Mouse (Mus musculus) neural tube, embryonic 15.5 days (tissue): ENCODE data around the gene Tmem214. TPM values are rescaled to one million over a fixed set of nuclear protein-coding genes. Genes with fewer than 3 reads are reported as not detected.
"Not testable (repeated sequence)": the region's sequence is repeated elsewhere in the genome, so short reads cannot be mapped to it uniquely, and the experiment has no call there.

ENCODE experiments used
- ATAC-seq: fragments of 200-750 bp; cut with Nextera tagmentation; 2 replicates; pipeline ENCODE4 v1.8.0; 2017; ENCODE audit warnings: mild to moderate bottlenecking, moderate TSS enrichment, moderate library complexity; ENCODE audit not compliant: low FRiP score
- H3K27ac ChIP-seq: fragments of 300-500 bp; sonication (generic); replicated peaks from 2 replicates; pipeline ENCODE4 v1.5.1; 2015; ENCODE audit warnings: mild to moderate bottlenecking, inconsistent platforms
- H3K27me3 ChIP-seq: fragments of 300-500 bp; sonication (generic); replicated peaks from 2 replicates; pipeline ENCODE4 v1.6.1; 2015; ENCODE audit warnings: inconsistent platforms
- H3K36me3 ChIP-seq: fragments of 300-500 bp; sonication (generic); 2 replicates; pipeline ENCODE4 v1.6.1; 2015; ENCODE audit warnings: inconsistent platforms
- H3K4me1 ChIP-seq: fragments of 300-500 bp; sonication (generic); 2 replicates; pipeline ENCODE4 v1.6.1; 2015; ENCODE audit warnings: inconsistent platforms
- H3K4me2 ChIP-seq: fragments of 300-500 bp; sonication (generic); 2 replicates; pipeline ENCODE4 v1.6.1; 2015; ENCODE audit warnings: inconsistent platforms, mild to moderate bottlenecking, moderate library complexity
- H3K4me3 ChIP-seq: fragments of 300-500 bp; sonication (generic); replicated peaks from 2 replicates; pipeline ENCODE4 v1.5.1; 2015; ENCODE audit warnings: mild to moderate bottlenecking, inconsistent platforms
- H3K9ac ChIP-seq: fragments of 300-500 bp; sonication (generic); replicated peaks from 2 replicates; pipeline ENCODE4 v1.6.1; 2015; ENCODE audit warnings: mild to moderate bottlenecking, inconsistent platforms
- H3K9me3 ChIP-seq: fragments of 300-500 bp; sonication (generic); replicated peaks from 2 replicates; pipeline ENCODE4 v1.6.1; 2016; ENCODE audit warnings: inconsistent platforms
- WGBS: fragments of 180-500 bp; shearing (Covaris S2); methylation state at CpG from one replicate; pipeline ENCODE4 v1.1.7; 2015; ENCODE audit warnings: mixed read lengths; 5-methylcytosine and 5-hydroxymethylcytosine counted together
- polyA plus RNA-seq: library from polyadenylated mRNA; unstranded; fragments of >200 nt; fragmentation: Nextera tagmentation; extraction: Ambion mirVana; gene quantifications from 2 replicates; pipeline ENCODE4 v1.2.1, GENCODE M21; 2015

Gene Tmem214
- polyA plus RNA-seq, 1 experiment from 2014 or later, result 71.2 TPM

- H3K27me3 ChIP-seq, result no peaks in the 10 kb centered on the region
- no peak overlapping the region for H3K9ac ChIP-seq
- WGBS, result 60% methylated on average over 6 of the region's 6 CpGs
- no peak overlapping the region for H3K4me3 ChIP-seq
- no peaks in the 10 kb centered on the region for H3K4me1 ChIP-seq
- no peaks in the 10 kb centered on the region for H3K9me3 ChIP-seq
- H3K4me2 ChIP-seq, result no peak overlapping the region
- H3K27ac ChIP-seq, result no peak overlapping the region
- H3K36me3 ChIP-seq, result peaks cover 51% of the 10 kb centered on the region
- no peak for ATAC-seq
Measured at GRCm38 (mm10) chr5:30878616-30879015, 10.8 kb downstream of the Tmem214 start.

- H3K9me3 ChIP-seq, result no peaks in the 10 kb centered on the region
- peaks cover 43% of the 10 kb centered on the region for H3K36me3 ChIP-seq
- H3K4me2 ChIP-seq, result no peak overlapping the region
- 80% methylated on average over 5 of the region's 5 CpGs for WGBS
- H3K27me3 ChIP-seq, result no peaks in the 10 kb centered on the region
- H3K4me1 ChIP-seq, result no peaks in the 10 kb centered on the region
- H3K9ac ChIP-seq, result no peak overlapping the region
- H3K4me3 ChIP-seq, result no peak overlapping the region
- 0 out of 2 replicates have a peak, but pooled peaks have one; percentile 36 for ATAC-seq
- H3K27ac ChIP-seq, result no peak overlapping the region
Measured at GRCm38 (mm10) chr5:30879347-30879943, 11.6 kb downstream of the Tmem214 start.

- not testable (repeated sequence) for H3K9me3 ChIP-seq, H3K4me2 ChIP-seq, H3K27ac ChIP-seq, H3K4me1 ChIP-seq, H3K4me3 ChIP-seq, H3K27me3 ChIP-seq, ATAC-seq, H3K9ac ChIP-seq
- 91% methylated on average over 4 of the region's 4 CpGs for WGBS
- peaks cover 19% of the 10 kb centered on the region for H3K36me3 ChIP-seq
Measured at GRCm38 (mm10) chr5:30881839-30882238, 14.0 kb downstream of the Tmem214 start.

GRCm38 (mm10) chr5:30886209-30886608, 18.4 kb downstream of the Tmem214 start:
- Histone ChIP-seq H3K4me2 (peak overlapping the region; percentile 68), H3K27me3 (no peaks in the 10 kb centered on the region), H3K36me3 (peaks cover 4% of the 10 kb centered on the region), H3K4me1 (peaks cover 24% of the 10 kb centered on the region), H3K4me3 (no peak overlapping the region), H3K27ac (no peak overlapping the region), H3K9ac (no peak overlapping the region), H3K9me3 (no peaks in the 10 kb centered on the region)
- WGBS, result 52% methylated on average over 4 of the region's 4 CpGs
- no peak for ATAC-seq

GRCm38 (mm10) chr5:30886731-30887130, 18.9 kb downstream of the Tmem214 start:
- Histone ChIP-seq H3K4me3 (peak overlapping the region; percentile 57), H3K27ac (peak overlapping the region; percentile 97), H3K4me2 (peak overlapping the region; percentile 68), H3K9ac (peak overlapping the region; percentile 84), H3K4me1 (peaks cover 25% of the 10 kb centered on the region), H3K27me3 (no peaks in the 10 kb centered on the region), H3K9me3 (no peaks in the 10 kb centered on the region), H3K36me3 (peaks cover 9% of the 10 kb centered on the region)
- no peak for ATAC-seq
- 26% methylated on average over 5 of the region's 5 CpGs for WGBS

- Histone ChIP-seq H3K4me1 (peaks cover 25% of the 10 kb centered on the region), H3K27me3 (no peaks in the 10 kb centered on the region), H3K4me2 (peak overlapping the region; percentile 68), H3K27ac (peak overlapping the region; percentile 97), H3K9ac (peak overlapping the region; percentile 84), H3K9me3 (no peaks in the 10 kb centered on the region), H3K4me3 (peak overlapping the region; percentile 57), H3K36me3 (peaks cover 15% of the 10 kb centered on the region)
- peak; percentile 58 for ATAC-seq
- WGBS, result under 1% methylated on average over 19 of the region's 19 CpGs
Measured at GRCm38 (mm10) chr5:30887331-30887761, 19.5 kb downstream of the Tmem214 start.

GRCm38 (mm10) chr5:30887858-30888336, 20.1 kb downstream of the Tmem214 start:
- no peaks in the 10 kb centered on the region for H3K27me3 ChIP-seq
- ATAC-seq, result peak; percentile 92
- under 1% methylated on average over 28 of the region's 28 CpGs for WGBS
- peak overlapping the region; percentile 84 for H3K9ac ChIP-seq
- H3K4me3 ChIP-seq, result peak overlapping the region; percentile 57
- peak overlapping the region; percentile 97 for H3K27ac ChIP-seq
- no peaks in the 10 kb centered on the region for H3K9me3 ChIP-seq
- peaks cover 25% of the 10 kb centered on the region for H3K4me1 ChIP-seq
- H3K4me2 ChIP-seq, result peak overlapping the region; percentile 68
- peaks cover 21% of the 10 kb centered on the region for H3K36me3 ChIP-seq

- peak within 1 kb of the TSS; percentile 68 for H3K4me2 ChIP-seq
- WGBS, result under 1% methylated on average over 39 of the region's 42 CpGs
Measured at GRCm38 (mm10) chr5:30888337-30889087, 20.7 kb downstream of the Tmem214 start, which contains the start of gene Agbl5. Gene Agbl5, plus strand, starts transcription at chr5:30888694.

GRCm38 (mm10) chr5:30889088-30889754, 21.4 kb downstream of the Tmem214 start:
- Histone ChIP-seq H3K9me3 (no peaks in the 10 kb centered on the region), H3K9ac (peak overlapping the region; percentile 66), H3K4me3 (peak overlapping the region; percentile 57), H3K4me1 (peaks cover 25% of the 10 kb centered on the region), H3K4me2 (peak overlapping the region; percentile 68), H3K27me3 (no peaks in the 10 kb centered on the region), H3K36me3 (peaks cover 34% of the 10 kb centered on the region), H3K27ac (peak overlapping the region; percentile 97)
- peak; percentile 19 for ATAC-seq
- under 1% methylated on average over 29 of the region's 42 CpGs for WGBS

More at GRCm38 (mm10) chr5:30888337-30889087, 20.7 kb downstream of the Tmem214 start, which contains the start of gene Agbl5:
- Histone ChIP-seq H3K9ac (peak within 1 kb of the TSS; percentile 84), H3K36me3 (peaks cover 27% of the 10 kb centered on the region), H3K4me1 (peaks cover 25% of the 10 kb centered on the region), H3K9me3 (no peaks in the 10 kb centered on the region), H3K4me3 (peak within 1 kb of the TSS; percentile 57), H3K27me3 (no peaks in the 10 kb centered on the region), H3K27ac (peak within 1 kb of the TSS; percentile 97)
- ATAC-seq, result peak; percentile 95

- Histone ChIP-seq H3K36me3 (peaks cover 46% of the 10 kb centered on the region), H3K4me3 (peak overlapping the region; percentile 57), H3K4me2 (peak overlapping the region; percentile 68), H3K4me1 (peaks cover 25% of the 10 kb centered on the region), H3K27me3 (no peaks in the 10 kb centered on the region), H3K27ac (peak overlapping the region; percentile 97; the same call in 1 of the 2 replicates), H3K9ac (peak overlapping the region; percentile 66), H3K9me3 (no peaks in the 10 kb centered on the region)
- WGBS, result 85% methylated on average over 7 of the region's 7 CpGs
- ATAC-seq, result no peak
Measured at GRCm38 (mm10) chr5:30890375-30890774, 22.6 kb downstream of the Tmem214 start.

GRCm38 (mm10) chr5:30901860-30902259, 34.0 kb downstream of the Tmem214 start:
- peaks cover 24% of the 10 kb centered on the region for H3K4me1 ChIP-seq
- no peak overlapping the region for H3K4me2 ChIP-seq
- ATAC-seq, result no peak
- H3K9ac ChIP-seq, result no peak overlapping the region
- H3K4me3 ChIP-seq, result no peak overlapping the region
- H3K36me3 ChIP-seq, result peaks cover 54% of the 10 kb centered on the region
- 98% methylated on average over 5 of the region's 5 CpGs for WGBS
- no peaks in the 10 kb centered on the region for H3K27me3 ChIP-seq
- no peak overlapping the region for H3K27ac ChIP-seq
- H3K9me3 ChIP-seq, result no peaks in the 10 kb centered on the region
